Mouse (Mus musculus): ENCODE data around the gene Oip5.
A peak's percentile ranks its signal among the peaks of the same experiment; 100 is the strongest.

DNA sequence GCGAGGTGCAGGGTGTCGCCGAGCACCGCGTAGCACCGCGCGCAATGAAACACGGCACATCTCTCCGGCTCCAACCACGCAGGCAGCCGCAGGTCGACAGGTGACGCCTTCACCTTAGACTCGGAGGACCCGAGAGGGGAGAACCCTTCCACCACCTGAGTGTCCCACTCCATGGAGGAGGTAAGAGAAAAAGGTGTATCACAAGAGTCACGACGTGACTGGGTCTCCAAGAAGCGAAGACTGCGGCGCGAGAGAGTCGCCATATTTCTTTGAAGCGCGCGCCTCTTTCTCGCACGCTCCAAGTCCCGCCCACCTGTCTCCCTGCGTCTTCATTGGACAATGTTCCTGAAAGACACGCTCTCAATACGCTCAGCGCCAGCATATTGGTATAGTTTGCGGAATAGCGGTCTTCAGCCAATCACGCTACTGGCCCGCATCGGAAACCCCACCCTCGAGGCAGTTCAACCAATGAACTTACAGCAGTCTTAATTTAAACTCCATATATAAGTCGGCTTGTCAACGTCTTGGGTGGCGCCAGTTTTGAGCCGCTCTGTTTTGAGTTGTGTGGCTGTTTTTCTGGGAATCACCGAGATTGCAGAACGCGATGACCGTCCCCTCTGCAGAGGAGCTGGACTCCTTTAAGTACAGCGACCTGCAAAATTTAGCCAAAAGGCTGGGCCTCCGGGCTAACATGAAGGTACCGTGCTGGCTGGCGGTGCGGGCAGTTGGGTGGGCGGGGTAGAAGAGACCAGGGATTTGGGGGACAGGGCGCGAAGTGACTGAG lies at the start of gene Oip5, which contains the start of gene Nusap1:
- TF ChIP-seq POLR2A (IDR thresholded peaks at IDR 0.05; ENCODE audit: borderline replicate concordance, control insufficient read depth, low read depth, low read length) (peak; percentile 57), CTCF (IDR thresholded peaks at IDR 0.05; ENCODE audit: control insufficient read depth, insufficient read depth, low read length) (no peak)

All from bone marrow, adult 2 months (tissue).